Mouse (Mus musculus): Measurements from ENCODE around the gene Sspn. TPM values are rescaled to one million over a fixed set of nuclear protein-coding genes. Genes with fewer than 3 reads are reported as not detected.

Sspn gene
- polyA plus RNA-seq, 1 experiment from 2014 or later = 19.1 TPM

DNA sequence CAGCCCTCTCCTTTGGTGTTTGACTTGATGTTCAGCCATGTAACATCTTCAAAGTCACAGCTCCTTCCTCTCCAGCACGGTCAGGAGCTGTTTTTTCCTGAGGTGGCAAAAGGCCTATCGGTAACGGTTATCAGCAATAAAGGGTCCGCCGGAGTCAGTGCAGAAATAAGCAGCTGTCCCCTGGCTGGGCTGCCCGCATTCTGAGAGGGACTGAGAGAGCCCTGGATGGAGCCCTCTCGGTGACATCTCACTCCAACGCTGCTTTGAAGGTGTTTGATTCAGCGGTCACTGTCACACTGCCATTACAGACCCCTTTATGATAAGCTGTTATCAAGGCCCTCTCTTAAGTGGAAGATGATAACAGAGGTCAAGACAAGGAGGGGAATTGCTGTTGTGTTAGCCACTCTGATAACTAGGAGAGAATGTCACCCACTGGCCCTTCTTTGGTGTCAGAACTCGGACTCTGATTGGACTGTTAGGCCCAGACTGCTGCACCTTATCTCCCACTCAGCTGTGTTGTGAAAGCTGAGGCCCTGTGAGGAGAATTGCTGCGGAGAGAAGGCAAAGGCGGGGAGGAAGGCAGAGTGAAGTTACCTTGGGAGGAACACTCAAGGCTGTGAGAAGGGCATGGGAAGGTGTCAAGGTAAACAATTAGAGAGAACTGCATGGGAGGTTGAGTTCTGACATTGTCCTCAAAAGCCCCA is 11.0 kb downstream of the Sspn start:
- no peak for ATAC-seq (ENCODE audit: low read depth)
- WGBS = 81% methylated on average over 12 of the region's 12 CpGs
- H3K27ac ChIP-seq (replicated peaks; ENCODE audit: low read depth, low read length) = no peak overlapping the region
- H3K4me1 ChIP-seq (ENCODE audit: control insufficient read depth, insufficient read depth, low read length) = no peaks in the 10 kb centered on the region
- H3K9ac ChIP-seq (ENCODE audit: low read depth, low read length) = no peak overlapping the region
- no peak overlapping the region for H3K4me2 ChIP-seq (ENCODE audit: low read depth, low read length)
- H3K36me3 ChIP-seq (ENCODE audit: control insufficient read depth, insufficient read depth, low read length) = no peaks in the 10 kb centered on the region
- no peaks in the 10 kb centered on the region for H3K9me3 ChIP-seq (ENCODE audit: control insufficient read depth, low read length)
- no peak overlapping the region for H3K4me3 ChIP-seq (ENCODE audit: low read depth, low read length)
- H3K27me3 ChIP-seq (replicated peaks; ENCODE audit: control insufficient read depth, insufficient read depth, low read length) = no peaks in the 10 kb centered on the region
- no peak for DNase-seq (ENCODE audit: low spot score)

DNA sequence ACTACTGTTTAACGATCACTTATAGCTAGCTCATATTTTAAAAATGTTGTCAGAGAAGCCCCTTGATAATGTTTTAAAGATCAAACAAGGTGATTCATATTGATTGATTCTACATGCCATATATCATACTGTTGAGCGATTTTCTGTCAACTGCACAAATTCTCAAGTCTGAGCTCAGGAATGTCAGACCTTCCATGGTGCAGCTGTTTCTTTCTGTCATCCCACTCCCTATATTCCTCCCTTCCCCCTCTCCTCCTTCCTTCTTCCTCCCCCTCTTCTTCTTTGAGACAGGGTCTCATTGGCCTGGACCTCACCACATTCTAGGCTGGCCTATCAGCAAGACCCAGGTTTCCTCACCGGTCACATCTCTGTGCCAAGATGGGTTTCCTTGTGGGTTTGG is 12.0 kb downstream of the Sspn start:
- no peak overlapping the region for H3K9ac ChIP-seq (ENCODE audit: low read depth, low read length)
- 71% methylated on average over 3 of the region's 3 CpGs for WGBS
- peaks cover 5% of the 10 kb centered on the region; the same call in 1 of the 2 replicates for H3K4me1 ChIP-seq (ENCODE audit: control insufficient read depth, insufficient read depth, low read length)

DNA sequence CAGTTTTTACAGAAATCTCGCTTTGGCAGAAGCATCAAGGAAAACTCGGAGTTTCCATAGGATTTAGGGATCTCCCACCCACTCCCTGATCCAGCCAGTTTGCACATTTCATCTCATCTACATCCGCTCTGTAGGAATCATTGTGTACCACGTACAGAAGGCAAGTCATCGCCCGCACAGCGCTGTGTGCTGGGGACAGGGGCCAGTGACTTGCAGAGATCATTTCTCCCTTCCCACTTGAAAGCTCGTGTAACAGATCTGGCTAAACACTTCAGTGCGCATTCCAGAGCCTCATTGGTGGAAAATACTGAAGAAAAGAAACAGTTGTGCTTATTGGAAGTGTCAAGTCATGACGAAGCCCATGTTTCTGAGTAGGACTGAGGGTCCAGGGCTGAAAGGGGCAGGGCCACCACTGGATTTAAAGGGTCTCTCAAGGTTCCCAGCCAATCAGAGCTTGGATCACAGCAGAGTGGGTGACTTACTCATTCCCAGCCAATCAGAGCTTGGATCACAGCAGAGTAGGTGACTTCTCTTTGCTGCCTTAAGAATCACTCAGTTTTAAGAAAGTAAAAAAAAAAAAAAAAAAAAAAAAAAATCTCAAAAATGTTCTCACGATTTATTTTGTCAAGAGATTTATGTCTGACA is 14.4 kb downstream of the Sspn start:
- ATAC-seq (ENCODE audit: low read depth) = peak; percentile 44; the same call in 1 of the 2 replicates
- Histone ChIP-seq H3K36me3 (ENCODE audit: control insufficient read depth, insufficient read depth, low read length) (no peaks in the 10 kb centered on the region), H3K9ac (ENCODE audit: low read depth, low read length) (no peak overlapping the region), H3K4me2 (ENCODE audit: low read depth, low read length) (no peak overlapping the region), H3K27me3 (replicated peaks; ENCODE audit: control insufficient read depth, insufficient read depth, low read length) (no peaks in the 10 kb centered on the region), H3K4me1 (ENCODE audit: control insufficient read depth, insufficient read depth, low read length) (peaks cover 8% of the 10 kb centered on the region; the same call in 1 of the 2 replicates), H3K4me3 (ENCODE audit: low read depth, low read length) (no peak overlapping the region), H3K27ac (replicated peaks; ENCODE audit: low read depth, low read length) (peak overlapping the region; percentile 55; the same call in 1 of the 2 replicates), H3K9me3 (ENCODE audit: control insufficient read depth, low read length) (no peaks in the 10 kb centered on the region)
- WGBS = 68% methylated on average over 11 of the region's 11 CpGs
- DNase-seq (ENCODE audit: low spot score) = no peak

More for the DNA sequence above, 12.0 kb downstream of the Sspn start:
- Histone ChIP-seq H3K4me3 (ENCODE audit: low read depth, low read length) (no peak overlapping the region), H3K4me2 (ENCODE audit: low read depth, low read length) (no peak overlapping the region), H3K36me3 (ENCODE audit: control insufficient read depth, insufficient read depth, low read length) (no peaks in the 10 kb centered on the region), H3K27ac (replicated peaks; ENCODE audit: low read depth, low read length) (no peak overlapping the region), H3K27me3 (replicated peaks; ENCODE audit: control insufficient read depth, insufficient read depth, low read length) (no peaks in the 10 kb centered on the region), H3K9me3 (ENCODE audit: control insufficient read depth, low read length) (no peaks in the 10 kb centered on the region)
- DNase-seq (ENCODE audit: low spot score) (no peak), ATAC-seq (ENCODE audit: low read depth) (no peak)

DNA sequence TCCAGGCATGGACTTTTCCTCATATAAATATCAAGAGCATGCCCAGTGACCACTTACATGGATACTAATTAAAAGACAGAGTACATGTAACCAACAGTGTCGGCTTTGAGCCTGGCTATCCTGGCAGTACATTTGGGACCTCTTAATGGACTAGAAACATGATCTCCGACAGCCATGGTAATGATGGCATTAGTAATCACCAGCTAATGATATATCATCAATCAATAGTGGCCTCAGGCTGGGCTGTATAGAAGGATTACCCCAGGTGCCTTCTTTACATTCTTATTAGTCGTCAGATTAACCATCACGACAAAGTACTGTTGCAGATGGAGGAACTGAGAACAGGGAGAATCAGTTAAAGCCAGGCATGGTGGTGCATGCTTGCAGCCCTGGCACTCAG is 17.6 kb downstream of the Sspn start:
- Histone ChIP-seq H3K27me3 (replicated peaks; ENCODE audit: control insufficient read depth, insufficient read depth, low read length) (no peaks in the 10 kb centered on the region), H3K9me3 (ENCODE audit: control insufficient read depth, low read length) (no peaks in the 10 kb centered on the region), H3K4me1 (ENCODE audit: control insufficient read depth, insufficient read depth, low read length) (peaks cover 8% of the 10 kb centered on the region; the same call in 1 of the 2 replicates), H3K27ac (replicated peaks; ENCODE audit: low read depth, low read length) (no peak overlapping the region), H3K9ac (ENCODE audit: low read depth, low read length) (no peak overlapping the region), H3K4me2 (ENCODE audit: low read depth, low read length) (no peak overlapping the region), H3K36me3 (ENCODE audit: control insufficient read depth, insufficient read depth, low read length) (no peaks in the 10 kb centered on the region), H3K4me3 (ENCODE audit: low read depth, low read length) (no peak overlapping the region)
- no peak for DNase-seq (ENCODE audit: low spot score)
- 42% methylated on average over 4 of the region's 4 CpGs for WGBS
- ATAC-seq (ENCODE audit: low read depth) = no peak

DNA sequence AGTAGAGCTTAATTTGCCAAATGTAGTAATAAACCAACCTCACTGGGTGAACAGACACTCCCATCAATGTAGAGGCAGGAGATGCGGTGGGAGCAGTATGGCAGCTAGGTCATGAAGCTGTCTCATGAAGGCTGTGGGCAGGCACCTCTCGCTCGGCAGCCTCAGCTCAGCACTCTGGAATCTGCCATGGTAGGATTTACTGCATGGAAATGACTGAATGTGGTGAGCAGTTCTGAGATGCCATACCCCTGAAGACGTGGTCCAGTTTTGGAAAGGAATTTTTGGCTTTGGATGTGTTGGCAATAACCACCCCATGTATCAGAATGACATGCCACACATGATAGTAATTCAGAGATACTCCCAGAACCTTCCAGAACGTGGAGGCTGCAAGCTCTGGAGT is 19.2 kb downstream of the Sspn start:
- H3K4me1 ChIP-seq (ENCODE audit: control insufficient read depth, insufficient read depth, low read length) = peaks cover 8% of the 10 kb centered on the region; the same call in 1 of the 2 replicates
- no peaks in the 10 kb centered on the region for H3K9me3 ChIP-seq (ENCODE audit: control insufficient read depth, low read length)
- H3K27ac ChIP-seq (replicated peaks; ENCODE audit: low read depth, low read length) = no peak overlapping the region
- ATAC-seq (ENCODE audit: low read depth) (no peak), DNase-seq (ENCODE audit: low spot score) (no peak)
- no peaks in the 10 kb centered on the region for H3K36me3 ChIP-seq (ENCODE audit: control insufficient read depth, insufficient read depth, low read length)
- no peak overlapping the region for H3K9ac ChIP-seq (ENCODE audit: low read depth, low read length)
- 76% methylated on average over 5 of the region's 5 CpGs for WGBS
- no peak overlapping the region for H3K4me2 ChIP-seq (ENCODE audit: low read depth, low read length)
- H3K4me3 ChIP-seq (ENCODE audit: low read depth, low read length) = no peak overlapping the region
- no peaks in the 10 kb centered on the region for H3K27me3 ChIP-seq (replicated peaks; ENCODE audit: control insufficient read depth, insufficient read depth, low read length)

DNA sequence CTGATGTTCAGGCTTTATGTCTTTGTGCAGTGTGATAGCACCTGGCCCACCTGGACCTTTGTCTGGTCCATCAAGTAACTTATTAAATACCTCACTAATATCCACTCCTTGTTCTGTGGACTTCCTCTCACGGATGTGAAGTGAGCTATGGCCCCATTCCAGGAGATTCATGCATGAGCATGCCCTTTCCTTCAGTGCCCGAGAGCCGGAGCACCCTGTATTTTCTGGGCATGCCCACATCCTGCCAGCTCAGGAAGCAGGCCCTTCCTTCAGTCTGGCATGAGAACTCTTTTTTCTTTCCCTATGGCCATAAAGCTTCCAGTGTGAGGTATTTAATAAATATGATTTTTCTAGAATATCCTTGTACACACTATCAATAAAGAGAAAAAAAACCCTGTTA is 21.2 kb downstream of the Sspn start:
- WGBS = 71% methylated on average over 3 of the region's 3 CpGs
- ATAC-seq (ENCODE audit: low read depth) (no peak), DNase-seq (ENCODE audit: low spot score) (no peak)
- H3K9ac ChIP-seq (ENCODE audit: low read depth, low read length) = no peak overlapping the region
- no peak overlapping the region for H3K4me3 ChIP-seq (ENCODE audit: low read depth, low read length)
- peaks cover 10% of the 10 kb centered on the region for H3K4me1 ChIP-seq (ENCODE audit: control insufficient read depth, insufficient read depth, low read length)
- no peak overlapping the region for H3K4me2 ChIP-seq (ENCODE audit: low read depth, low read length)
- no peaks in the 10 kb centered on the region for H3K9me3 ChIP-seq (ENCODE audit: control insufficient read depth, low read length)
- no peaks in the 10 kb centered on the region for H3K36me3 ChIP-seq (ENCODE audit: control insufficient read depth, insufficient read depth, low read length)
- H3K27ac ChIP-seq (replicated peaks; ENCODE audit: low read depth, low read length) = no peak overlapping the region
- no peaks in the 10 kb centered on the region for H3K27me3 ChIP-seq (replicated peaks; ENCODE audit: control insufficient read depth, insufficient read depth, low read length)

DNA sequence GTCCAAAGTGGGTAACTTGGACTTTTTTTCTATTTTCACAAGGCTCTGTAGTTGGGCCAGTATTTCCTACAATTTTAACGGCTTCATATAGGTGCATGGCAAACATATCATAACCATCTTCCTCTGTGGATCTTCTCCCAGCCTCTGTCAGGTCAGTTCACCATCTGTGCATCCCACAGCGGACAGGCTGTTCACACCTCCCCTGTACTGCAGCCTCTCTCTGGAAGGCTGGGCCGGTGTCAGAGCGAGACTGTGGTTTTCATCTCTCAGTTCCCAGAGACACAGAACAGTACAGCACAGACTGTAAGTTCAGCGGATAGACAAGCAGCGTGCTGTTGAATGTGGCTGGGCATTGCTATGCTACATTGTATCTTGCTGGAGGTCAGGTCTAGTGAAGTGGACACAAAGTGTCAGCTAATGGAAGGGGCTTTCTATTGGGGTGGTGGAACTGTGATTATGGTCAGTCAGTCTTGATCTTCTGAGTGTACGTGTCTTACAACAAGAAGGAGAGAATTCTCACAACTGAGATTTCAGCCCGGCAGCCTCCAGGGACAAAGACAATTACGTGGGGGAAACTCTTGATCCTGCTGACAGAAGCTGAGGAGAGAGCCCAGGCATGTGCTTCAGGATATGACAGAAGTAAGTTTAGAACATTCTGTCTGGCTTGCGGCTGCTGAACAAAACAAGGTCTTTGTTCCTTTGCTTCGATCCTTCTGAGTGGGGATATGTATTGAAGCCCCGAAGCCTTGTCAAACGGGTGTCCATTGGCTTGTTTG is 21.9 kb downstream of the Sspn start:
- peaks cover 13% of the 10 kb centered on the region for H3K4me1 ChIP-seq (ENCODE audit: control insufficient read depth, insufficient read depth, low read length)
- H3K4me2 ChIP-seq (ENCODE audit: low read depth, low read length) = no peak overlapping the region
- no peaks in the 10 kb centered on the region for H3K36me3 ChIP-seq (ENCODE audit: control insufficient read depth, insufficient read depth, low read length)
- no peaks in the 10 kb centered on the region for H3K27me3 ChIP-seq (replicated peaks; ENCODE audit: control insufficient read depth, insufficient read depth, low read length)
- 51% methylated on average over 13 of the region's 13 CpGs for WGBS
- DNase-seq (ENCODE audit: low spot score) (no peak), ATAC-seq (ENCODE audit: low read depth) (no peak)
- no peak overlapping the region for H3K4me3 ChIP-seq (ENCODE audit: low read depth, low read length)
- H3K27ac ChIP-seq (replicated peaks; ENCODE audit: low read depth, low read length) = no peak overlapping the region; the same call in 1 of the 2 replicates
- no peaks in the 10 kb centered on the region for H3K9me3 ChIP-seq (ENCODE audit: control insufficient read depth, low read length)
- no peak overlapping the region for H3K9ac ChIP-seq (ENCODE audit: low read depth, low read length)

DNA sequence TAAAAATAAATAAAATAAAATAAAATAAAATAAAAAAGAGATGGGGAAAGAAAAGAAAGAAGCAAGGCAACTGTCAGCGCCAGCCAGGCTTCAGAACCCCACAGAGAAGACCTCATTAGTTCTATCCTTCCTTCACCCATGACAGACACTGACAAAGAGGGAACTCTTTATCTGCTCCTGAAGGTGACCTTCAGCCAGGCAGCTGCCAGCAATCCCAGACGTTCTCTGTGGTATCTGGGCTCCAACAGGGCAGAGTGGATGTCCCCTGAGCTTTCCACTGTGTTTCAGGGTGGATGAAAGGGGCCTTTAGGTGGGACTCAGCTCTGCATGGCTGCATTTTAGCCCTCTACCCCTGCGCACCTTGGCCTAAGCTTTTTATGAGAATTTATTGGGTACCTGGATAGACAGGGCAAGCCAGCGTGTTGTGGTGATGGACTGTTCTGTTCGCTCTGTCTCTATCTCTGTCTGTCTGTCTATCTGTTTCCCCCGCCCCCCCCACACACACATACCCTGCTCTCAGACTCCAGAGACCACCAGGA is 26.1 kb downstream of the Sspn start:
- 0 out of 2 replicates have a peak, but pooled peaks have one; percentile 7 for ATAC-seq (ENCODE audit: low read depth)
- Histone ChIP-seq H3K27ac (replicated peaks; ENCODE audit: low read depth, low read length) (no peak overlapping the region), H3K9ac (ENCODE audit: low read depth, low read length) (no peak overlapping the region), H3K4me3 (ENCODE audit: low read depth, low read length) (no peak overlapping the region), H3K9me3 (ENCODE audit: control insufficient read depth, low read length) (no peaks in the 10 kb centered on the region), H3K36me3 (ENCODE audit: control insufficient read depth, insufficient read depth, low read length) (no peaks in the 10 kb centered on the region; the same call in 1 of the 2 replicates), H3K4me1 (ENCODE audit: control insufficient read depth, insufficient read depth, low read length) (peaks cover 16% of the 10 kb centered on the region), H3K4me2 (ENCODE audit: low read depth, low read length) (no peak overlapping the region), H3K27me3 (replicated peaks; ENCODE audit: control insufficient read depth, insufficient read depth, low read length) (no peaks in the 10 kb centered on the region)
- WGBS = 67% methylated on average over 6 of the region's 6 CpGs
- DNase-seq (ENCODE audit: low spot score) = no peak
